Mouse (Mus musculus) thymus, postnatal 0 days (tissue): ENCODE data around the gene Tnrc6a. TPM values are rescaled to one million over a fixed set of nuclear protein-coding genes. Genes with fewer than 3 reads are reported as not detected.
A peak's percentile ranks its signal among the peaks of the same experiment; 100 is the strongest.

Experiments
- DNase-seq: peaks from one replicate; pipeline ENCODE4 v3.0.0-alpha.2; 2015; ENCODE audit warnings: low spot score
- polyA plus RNA-seq: library from polyadenylated mRNA; unstranded; fragments of >200 nt; fragmentation: Nextera tagmentation; extraction: Ambion mirVana; gene quantifications from 2 replicates; pipeline ENCODE4 v1.2.1, GENCODE M21; 2015

Tnrc6a gene
- polyA plus RNA-seq, 1 experiment from 2014 or later: 94.2 TPM

- DNase-seq: no peak
Observed at GRCm38 (mm10) chr7:123220633-123220942, 96.9 kb downstream of the Tnrc6a start.

GRCm38 (mm10) chr7:123224076-123224475, 100.4 kb downstream of the Tnrc6a start:
- DNase-seq: no peak

GRCm38 (mm10) chr7:123225159-123225558, 101.5 kb downstream of the Tnrc6a start:
- no peak for DNase-seq

- DNase-seq: peak; percentile 18
Observed at GRCm38 (mm10) chr7:123235449-123235848, 111.8 kb downstream of the Tnrc6a start.

GRCm38 (mm10) chr7:123238621-123239020, 114.9 kb downstream of the Tnrc6a start:
- DNase-seq: no peak

GRCm38 (mm10) chr7:123240064-123240463, 116.4 kb downstream of the Tnrc6a start:
- peak; percentile 12 for DNase-seq

GRCm38 (mm10) chr7:123242241-123242640, 118.6 kb downstream of the Tnrc6a start:
- no peak for DNase-seq

GRCm38 (mm10) chr7:123244833-123245232, 121.1 kb downstream of the Tnrc6a start:
- DNase-seq: no peak

Other genes with a start within 250 kb of the Tnrc6a start
- 26.6 and 33.9 TPM in 2 replicates for gene Rbbp6, start 158.2 kb upstream of the Tnrc6a start, polyA plus RNA-seq
- gene Slc5a11, start 90.9 kb downstream of the Tnrc6a start, polyA plus RNA-seq: 0.42 and 0.66 TPM in 2 replicates
- gene Lcmt1, start 245.9 kb downstream of the Tnrc6a start, polyA plus RNA-seq: 50.4 and 51.1 TPM in 2 replicates
- gene Arhgap17, start 246.0 kb downstream of the Tnrc6a start, polyA plus RNA-seq: 9.6 and 11.7 TPM in 2 replicates